Mouse (Mus musculus) left cerebral cortex, postnatal 25 days (tissue): ENCODE data around the gene Btbd35f16. TPM values are rescaled to one million over a fixed set of nuclear protein-coding genes. Genes with fewer than 3 reads are reported as not detected.
"Not testable (repeated sequence)": the region's sequence is repeated elsewhere in the genome, so short reads cannot be mapped to it uniquely, and the experiment has no call there.

Experiments used
- DNase-seq, 2 experiments: peaks; one replicate each; pipeline ENCODE4 v3.0.0; 2022; ENCODE audit warnings: low spot score in 2 of 2, mixed read lengths in 1 of 2
- intact Hi-C: fragments of 180-260 bp; cut with DNase I; formaldehyde crosslinking; loops from one replicate; pipeline ENCODE4 v1.15.1; 2025
- total RNA-seq, 2 experiments: library from RNA; stranded (reverse); gene quantifications; 2 replicates each; pipeline ENCODE4 v1.2.3; 2021

The Btbd35f16 gene
- not detected for total RNA-seq

- DNase-seq, intact Hi-C loops: not testable (repeated sequence)
Measured at GRCm38 (mm10) chrX:3956902-3957301, at the start of gene Btbd35f16. Gene Btbd35f16 (minus strand): TSS chrX:3957002.

Other genes with a start within 250 kb of the Btbd35f16 start
- gene Btbd35f10, start 204.1 kb downstream of the Btbd35f16 start, total RNA-seq, result not detected
- not detected for gene Btbd35f3, start 80.7 kb upstream of the Btbd35f16 start, total RNA-seq
- not detected for gene Btbd35f28, start 239.6 kb upstream of the Btbd35f16 start, total RNA-seq